14 mouse cellular contexts compared by ENCODE assay signal in genomic region chr17:58765141-58765540, GRCm38 (mm10).
DNase-seq lines count a peak whose midpoint lies in the region; ATAC-seq lines count a peak whose summit lies in the region.
"Had no signal": no experiment of that assay in that cellular context is flagged by ENCODE, and none has a peak within 500 bp of the region (broad histone marks: within the 10 kb centered on the region; RNA-seq: fewer than 3 reads in every experiment).

No protein-coding gene starts in this region.

- peak; percentile 89 for DNase-seq in heart, adult 11 months
- no peak for DNase-seq in heart, embryonic 10.5 days (ENCODE audit: low spot score)
- peak; percentile 9 for DNase-seq in left cerebral cortex, postnatal 4 days
- no peak for DNase-seq in left cerebral cortex, adult 11 months (ENCODE audit: low spot score)
- DNase-seq in adrenal gland, postnatal 10 days: peak; percentile 59
- peak; percentile 8 for DNase-seq in skeletal muscle tissue, adult 2 months (ENCODE audit: low read depth, low spot score)
- no peak for DNase-seq in retina, postnatal 1 day
- DNase-seq: cerebellum, adult 8-10 months; heart, postnatal 36 days; midbrain, embryonic 14.5 days; thymus, postnatal 14 days had no signal

- ATAC-seq in frontal cortex, adult (ENCODE audit: low TSS enrichment): no peak
- ATAC-seq: forebrain, embryonic 15.5 days had no signal

- H3K4me1 ChIP-seq in heart, embryonic 10.5 days: no peaks in the 10 kb centered on the region
- H3K4me1 ChIP-seq: forebrain, embryonic 15.5 days; lung, embryonic 15.5 days had no signal

- no peaks in the 10 kb centered on the region for H3K36me3 ChIP-seq in heart, embryonic 10.5 days
- H3K36me3 ChIP-seq: forebrain, embryonic 15.5 days; lung, embryonic 15.5 days had no signal

- H3K27me3 ChIP-seq in heart, embryonic 10.5 days (ENCODE audit: insufficient read depth, poor library complexity, severe bottlenecking): no peaks in the 10 kb centered on the region
- H3K27me3 ChIP-seq: forebrain, embryonic 15.5 days; lung, embryonic 15.5 days had no signal

- WGBS in heart, embryonic 10.5 days: 79% methylated on average over 4 of the region's 4 CpGs

- intact Hi-C loops in left cerebral cortex, postnatal 4 days (cut with DNase I): no loop called here

- H3K27ac ChIP-seq in heart, embryonic 10.5 days: no peak overlapping the region
- H3K27ac ChIP-seq: forebrain, embryonic 15.5 days; lung, embryonic 15.5 days had no signal

- H3K4me3 ChIP-seq in heart, embryonic 10.5 days: no peak overlapping the region
- H3K4me3 ChIP-seq: forebrain, embryonic 15.5 days; lung, embryonic 15.5 days had no signal

- no peaks in the 10 kb centered on the region for H3K9me3 ChIP-seq in heart, embryonic 10.5 days
- H3K9me3 ChIP-seq: forebrain, embryonic 15.5 days; lung, embryonic 15.5 days had no signal

Comparison
In these comparisons a context has a peak if more than half of its experiments do, and no peak if none do; other contexts are left out.
1. DNase-seq: peak in heart, adult 11 months (single experiment), left cerebral cortex, postnatal 4 days (single experiment), adrenal gland, postnatal 10 days (single experiment) and skeletal muscle tissue, adult 2 months (single experiment); none in heart, embryonic 10.5 days (single experiment), left cerebral cortex, adult 11 months (single experiment) and retina, postnatal 1 day (single experiment).